Mouse (Mus musculus) left cerebral cortex, postnatal 25 days (tissue): ENCODE measurements at regions not wholly inside any gene's neighbourhood (a gene's known extent, or its start where the extent isn't known, plus 50 kb on each side); places are given as distances from the start of the nearest gene placed in this dataset.

Source experiments
- DNase-seq, 2 experiments: peaks; one replicate each; pipeline ENCODE4 v3.0.0; 2022; ENCODE audit warnings: low spot score in 2 of 2, mixed read lengths in 1 of 2
- intact Hi-C: fragments of 180-260 bp; cut with DNase I; formaldehyde crosslinking; loops from one replicate; pipeline ENCODE4 v1.15.1; 2025

- intact Hi-C loops: loop anchor here (10.0 kb wide), 1 partner anchor 471 kb away; no protein-coding TSS in a partner anchor
- DNase-seq: peak; percentile 4 to 48
Observed at GRCm38 (mm10) chr5:55885658-55886312, 1832.0 kb upstream of the Pcdh7 start.

GRCm38 (mm10) chr5:55891729-55892308 lies 1825.9 kb upstream of the Pcdh7 start:
- intact Hi-C loops: no loop called here
- DNase-seq: peak in 1 of 2 experiments; percentile 38

GRCm38 (mm10) chr5:55941494-55941893 lies 1776.3 kb upstream of the Pcdh7 start:
- DNase-seq: no peak
- intact Hi-C loops: no loop called here

GRCm38 (mm10) chr5:55976505-55976904 lies 1741.3 kb upstream of the Pcdh7 start:
- intact Hi-C loops: no loop called here
- no peak for DNase-seq

GRCm38 (mm10) chr5:56007861-56008260 lies 1709.9 kb upstream of the Pcdh7 start:
- no peak for DNase-seq
- intact Hi-C loops: no loop called here

GRCm38 (mm10) chr5:56020463-56020862 lies 1697.3 kb upstream of the Pcdh7 start:
- DNase-seq: no peak
- intact Hi-C loops: no loop called here
